Mouse (Mus musculus): ENCODE data around the gene Crip3. TPM values are rescaled to one million over a fixed set of nuclear protein-coding genes. Genes with fewer than 3 reads are reported as not detected.
A peak's percentile ranks its signal among the peaks of the same experiment; 100 is the strongest.

Gene Crip3
- total and polyA plus RNA-seq, 2 experiments, result 1.4 TPM; not detected in 1

DNA sequence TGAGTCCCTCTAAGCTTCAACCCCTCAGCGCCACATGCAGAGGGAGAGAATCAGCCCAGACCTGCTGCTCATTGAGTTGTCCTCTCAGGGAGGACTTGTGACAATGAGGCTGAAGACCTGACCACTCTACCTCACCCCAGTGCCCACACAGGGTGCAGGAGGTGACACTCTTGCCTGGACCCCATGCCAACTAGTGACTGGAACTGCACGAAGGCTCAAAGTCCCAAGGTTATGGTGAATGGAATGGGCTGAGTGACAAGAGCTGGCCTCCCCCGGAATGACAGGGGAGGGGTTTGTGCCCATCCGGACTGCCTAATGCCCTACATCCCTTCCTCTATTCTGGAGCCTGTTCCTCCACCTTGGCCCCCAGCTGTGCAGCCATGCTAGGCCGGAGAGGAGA lies 24.0 kb downstream of the Crip3 start:
- Histone ChIP-seq H3K36me3 (ENCODE audit: control insufficient read depth, insufficient read depth, low read length) (no peaks in the 10 kb centered on the region), H3K79me2 (ENCODE audit: control insufficient read depth, insufficient read depth, low read length) (no peaks in the 10 kb centered on the region), H3K4me3 (ENCODE audit: insufficient read depth, low read depth, low read length) (no peak overlapping the region), H3K27me3 (ENCODE audit: control insufficient read depth, insufficient read depth, low read length) (no peaks in the 10 kb centered on the region), H3K9ac (ENCODE audit: low read depth, low read length) (peak overlapping the region; percentile 45), H3K4me1 (ENCODE audit: control insufficient read depth, insufficient read depth, low read length) (peaks cover 26% of the 10 kb centered on the region), H3K27ac (replicated peaks; ENCODE audit: insufficient read depth, low read depth, low read length) (peak overlapping the region; percentile 87)
- TF ChIP-seq POLR2A (IDR thresholded peaks at IDR 0.05; ENCODE audit: extremely low read depth, insufficient read depth, low read length), result 0 out of 2 replicates have a peak, but pooled peaks have one; percentile 4
- TF ChIP-seq CTCF (IDR thresholded peaks at IDR 0.05; ENCODE audit: low read depth, low read length), result no peak
- 8% methylated on average over 5 of the region's 5 CpGs for WGBS
- DNase-seq (ENCODE audit: extremely low read depth, low read depth, low spot score), result peak; percentile 97

- WGBS, result 3% methylated on average over 13 of the region's 13 CpGs
- Histone ChIP-seq H3K27ac (replicated peaks; ENCODE audit: insufficient read depth, low read depth, low read length) (peak overlapping the region; percentile 87), H3K4me3 (ENCODE audit: insufficient read depth, low read depth, low read length) (no peak overlapping the region), H3K9ac (ENCODE audit: low read depth, low read length) (peak overlapping the region; percentile 45), H3K36me3 (ENCODE audit: control insufficient read depth, insufficient read depth, low read length) (no peaks in the 10 kb centered on the region), H3K4me1 (ENCODE audit: control insufficient read depth, insufficient read depth, low read length) (peaks cover 22% of the 10 kb centered on the region), H3K79me2 (ENCODE audit: control insufficient read depth, insufficient read depth, low read length) (no peaks in the 10 kb centered on the region), H3K27me3 (ENCODE audit: control insufficient read depth, insufficient read depth, low read length) (no peaks in the 10 kb centered on the region)
- peak; percentile 83 for DNase-seq (ENCODE audit: extremely low read depth, low read depth, low spot score)
- no peak for TF ChIP-seq CTCF (IDR thresholded peaks at IDR 0.05; ENCODE audit: low read depth, low read length)
- no peak for TF ChIP-seq POLR2A (IDR thresholded peaks at IDR 0.05; ENCODE audit: extremely low read depth, insufficient read depth, low read length)
Measured at GRCm38 (mm10) chr17:46453302-46453948, 24.7 kb downstream of the Crip3 start.

GRCm38 (mm10) chr17:46453970-46454411 lies 25.3 kb downstream of the Crip3 start:
- DNase-seq (ENCODE audit: extremely low read depth, low read depth, low spot score), result no peak
- no peaks in the 10 kb centered on the region for H3K27me3 ChIP-seq (ENCODE audit: control insufficient read depth, insufficient read depth, low read length)
- H3K4me1 ChIP-seq (ENCODE audit: control insufficient read depth, insufficient read depth, low read length), result peaks cover 22% of the 10 kb centered on the region
- H3K4me3 ChIP-seq (ENCODE audit: insufficient read depth, low read depth, low read length), result peak overlapping the region; percentile 8; the same call in 1 of the 2 replicates
- peak overlapping the region; percentile 87 for H3K27ac ChIP-seq (replicated peaks; ENCODE audit: insufficient read depth, low read depth, low read length)
- H3K9ac ChIP-seq (ENCODE audit: low read depth, low read length), result peak overlapping the region; percentile 58
- no peaks in the 10 kb centered on the region for H3K79me2 ChIP-seq (ENCODE audit: control insufficient read depth, insufficient read depth, low read length)
- H3K36me3 ChIP-seq (ENCODE audit: control insufficient read depth, insufficient read depth, low read length), result no peaks in the 10 kb centered on the region
- TF ChIP-seq CTCF (IDR thresholded peaks at IDR 0.05; ENCODE audit: low read depth, low read length), result 0 out of 2 replicates have a peak, but pooled peaks have one; percentile 15
- no peak for TF ChIP-seq POLR2A (IDR thresholded peaks at IDR 0.05; ENCODE audit: extremely low read depth, insufficient read depth, low read length)
- 6% methylated on average over 26 of the region's 26 CpGs for WGBS

- no peaks in the 10 kb centered on the region for H3K79me2 ChIP-seq (ENCODE audit: control insufficient read depth, insufficient read depth, low read length)
- peak overlapping the region; percentile 65 for H3K27ac ChIP-seq (replicated peaks; ENCODE audit: insufficient read depth, low read depth, low read length)
- H3K9ac ChIP-seq (ENCODE audit: low read depth, low read length), result peak overlapping the region; percentile 59; the same call in 1 of the 2 replicates
- H3K27me3 ChIP-seq (ENCODE audit: control insufficient read depth, insufficient read depth, low read length), result no peaks in the 10 kb centered on the region
- H3K4me3 ChIP-seq (ENCODE audit: insufficient read depth, low read depth, low read length), result no peak overlapping the region; the same call in 1 of the 2 replicates
- H3K4me1 ChIP-seq (ENCODE audit: control insufficient read depth, insufficient read depth, low read length), result peaks cover 22% of the 10 kb centered on the region
- WGBS, result 10% methylated on average over 9 of the region's 9 CpGs
- no peak for DNase-seq (ENCODE audit: extremely low read depth, low read depth, low spot score)
- no peaks in the 10 kb centered on the region for H3K36me3 ChIP-seq (ENCODE audit: control insufficient read depth, insufficient read depth, low read length)
- TF ChIP-seq CTCF (IDR thresholded peaks at IDR 0.05; ENCODE audit: low read depth, low read length), result no peak
- TF ChIP-seq POLR2A (IDR thresholded peaks at IDR 0.05; ENCODE audit: extremely low read depth, insufficient read depth, low read length), result no peak
Measured at GRCm38 (mm10) chr17:46454539-46454938, 25.8 kb downstream of the Crip3 start.

DNA sequence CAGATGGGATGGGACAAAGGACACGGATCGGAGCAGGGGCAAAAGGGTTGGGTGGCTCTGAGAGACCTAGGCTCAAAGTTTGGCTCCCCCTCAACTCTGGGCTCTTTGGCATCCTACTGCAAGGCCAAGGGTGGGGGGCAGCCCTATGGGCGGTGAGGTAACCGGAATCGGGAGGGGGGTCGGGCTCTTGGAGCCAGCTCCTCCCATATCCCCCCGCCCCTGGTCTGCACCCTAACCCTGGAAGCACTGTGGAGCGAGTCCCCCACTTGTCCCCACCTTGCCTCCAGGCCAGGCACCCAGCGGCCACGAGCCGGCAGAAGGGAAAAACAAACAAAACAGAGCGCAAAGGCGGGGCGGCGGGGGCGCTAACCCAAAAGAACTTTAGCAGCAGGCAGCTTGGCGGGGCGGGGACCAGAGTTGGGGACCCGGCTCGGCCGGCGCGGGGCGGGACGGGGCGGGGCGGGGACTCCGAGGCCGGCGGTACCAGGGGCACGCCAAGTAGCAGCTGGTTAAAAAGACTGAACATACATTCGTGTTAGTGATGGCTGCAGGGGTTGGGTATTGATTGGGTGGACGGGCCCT lies 26.5 kb downstream of the Crip3 start:
- 0 out of 2 replicates have a peak, but pooled peaks have one; percentile 15 for TF ChIP-seq POLR2A (IDR thresholded peaks at IDR 0.05; ENCODE audit: extremely low read depth, insufficient read depth, low read length)
- TF ChIP-seq CTCF (IDR thresholded peaks at IDR 0.05; ENCODE audit: low read depth, low read length), result no peak
- peak overlapping the region; percentile 39; the same call in 1 of the 2 replicates for H3K4me3 ChIP-seq (ENCODE audit: insufficient read depth, low read depth, low read length)
- peak; percentile 71 for DNase-seq (ENCODE audit: extremely low read depth, low read depth, low spot score)
- no peaks in the 10 kb centered on the region for H3K79me2 ChIP-seq (ENCODE audit: control insufficient read depth, insufficient read depth, low read length)
- H3K36me3 ChIP-seq (ENCODE audit: control insufficient read depth, insufficient read depth, low read length), result no peaks in the 10 kb centered on the region
- H3K27ac ChIP-seq (replicated peaks; ENCODE audit: insufficient read depth, low read depth, low read length), result peak overlapping the region; percentile 64
- WGBS, result 1% methylated on average over 33 of the region's 33 CpGs
- H3K4me1 ChIP-seq (ENCODE audit: control insufficient read depth, insufficient read depth, low read length), result peaks cover 22% of the 10 kb centered on the region
- H3K27me3 ChIP-seq (ENCODE audit: control insufficient read depth, insufficient read depth, low read length), result no peaks in the 10 kb centered on the region
- peak overlapping the region; percentile 59 for H3K9ac ChIP-seq (ENCODE audit: low read depth, low read length)
